Mouse (Mus musculus) embryonic facial prominence, embryonic 11.5 days (tissue): Measurements from ENCODE around the gene Sprr2b. TPM values are rescaled to one million over a fixed set of nuclear protein-coding genes. Genes with fewer than 3 reads are reported as not detected.

Experiments
- polyA plus RNA-seq: library from polyadenylated mRNA; unstranded; fragments of >200 nt; fragmentation: Nextera tagmentation; extraction: Ambion mirVana; gene quantifications from 2 replicates; pipeline ENCODE4 v1.2.1, GENCODE M21; 2014

Sprr2b gene
- polyA plus RNA-seq, 1 experiment from 2014 or later = not detected

Other genes with a start within 250 kb of the Sprr2b start
- 0.31 and 0.69 TPM in 2 replicates for gene Lor, start 233.5 kb upstream of the Sprr2b start, polyA plus RNA-seq
- not detected in 2 replicates for gene Prr9, start 192.7 kb upstream of the Sprr2b start, polyA plus RNA-seq
- gene Lelp1, start 173.9 kb upstream of the Sprr2b start, polyA plus RNA-seq = not detected in 2 replicates
- gene Sprr2a1, start 100.8 kb upstream of the Sprr2b start, polyA plus RNA-seq = not detected in 2 replicates
- gene Sprr2a2, start 100.7 kb upstream of the Sprr2b start, polyA plus RNA-seq = not detected in 2 replicates
- gene Sprr2a3, start 31.2 kb upstream of the Sprr2b start, polyA plus RNA-seq = not detected in 2 replicates
- gene Sprr2d, start 22.5 kb downstream of the Sprr2b start, polyA plus RNA-seq = not detected in 2 replicates
- not detected in 2 replicates for gene Sprr2e, start 35.5 kb downstream of the Sprr2b start, polyA plus RNA-seq
- not detected in 2 replicates for gene Sprr2f, start 48.6 kb downstream of the Sprr2b start, polyA plus RNA-seq
- not detected in 2 replicates for gene Sprr2h, start 69.1 kb downstream of the Sprr2b start, polyA plus RNA-seq
- not detected in 2 replicates for gene Sprr2i, start 91.4 kb downstream of the Sprr2b start, polyA plus RNA-seq
- gene Sprr2j-ps, start 101.5 kb downstream of the Sprr2b start, polyA plus RNA-seq = not detected in 2 replicates
- 5.4 and 6.7 TPM in 2 replicates for gene Gm9774, start 112.8 kb downstream of the Sprr2b start, polyA plus RNA-seq
- not detected in 2 replicates for gene Sprr2k, start 116.0 kb downstream of the Sprr2b start, polyA plus RNA-seq
- gene Sprr1b, start 122.2 kb downstream of the Sprr2b start, polyA plus RNA-seq = not detected in 2 replicates
- not detected in 2 replicates for gene Sprr3, start 142.1 kb downstream of the Sprr2b start, polyA plus RNA-seq
- 0.36 TPM in 1 of 2 replicates, not detected in the other for gene Sprr1a, start 169.3 kb downstream of the Sprr2b start, polyA plus RNA-seq
- not detected in 2 replicates for gene Sprr4, start 183.9 kb downstream of the Sprr2b start, polyA plus RNA-seq
- gene 2310046K23Rik, start 217.9 kb downstream of the Sprr2b start, polyA plus RNA-seq = not detected in 2 replicates